Mouse (Mus musculus): Measurements from ENCODE around the gene Krtap24-1.

Gene Krtap24-1

DNA sequence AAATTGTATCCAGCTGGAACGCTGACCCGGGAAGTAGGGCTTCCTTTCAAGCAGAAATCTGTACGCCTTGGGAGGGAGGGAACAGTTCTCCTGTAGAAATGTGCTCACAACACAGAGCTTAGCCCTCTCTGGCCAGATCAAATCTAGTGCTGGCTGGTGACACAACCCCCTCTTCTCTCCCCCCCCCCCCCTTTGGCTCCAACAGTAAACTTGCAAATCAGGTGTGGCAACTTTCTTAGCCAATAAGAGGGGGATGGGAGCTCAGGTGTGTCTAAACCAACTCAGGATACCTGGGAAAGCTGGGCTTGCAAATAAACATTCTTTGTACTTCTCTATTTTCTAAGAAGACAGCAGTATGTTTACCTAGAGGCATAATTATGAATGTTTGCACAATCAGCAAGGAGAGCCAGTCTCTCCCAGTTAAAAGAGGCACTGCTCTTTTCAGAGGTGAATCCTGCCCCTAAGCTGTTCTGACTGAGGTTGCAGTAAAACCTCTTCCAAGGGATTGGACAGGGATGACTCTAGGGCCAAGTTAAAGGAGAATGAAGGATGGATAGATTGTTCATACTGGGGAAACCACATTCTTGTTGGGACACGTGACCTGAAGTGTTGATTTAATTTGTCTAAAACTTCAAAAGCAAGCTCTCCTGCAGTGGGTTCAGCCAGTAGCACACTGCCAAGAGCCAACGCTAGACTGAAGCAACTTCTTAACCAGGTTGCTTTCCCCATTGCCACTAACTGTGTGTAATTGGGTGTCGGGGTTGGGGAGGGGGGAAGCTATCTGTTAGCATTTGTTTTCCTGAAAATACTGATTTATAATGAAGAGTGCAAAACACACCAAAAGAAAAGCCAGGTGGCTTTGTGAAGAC, 48.8 kb downstream of the Krtap24-1 start, which contains the start of gene Cldn8:
Cldn8 (minus strand) TSS at position 139 of the 869 bp plus-strand sequence.
- in situ Hi-C loops (cut with MboI), result no loop called here

- in situ Hi-C loops (cut with MboI), result no loop called here
Measured at GRCm38 (mm10) chr16:88561617-88562164, 50.4 kb downstream of the Krtap24-1 start.
